Mouse (Mus musculus) thymus, postnatal 14 days (tissue): ENCODE measurements at regions not wholly inside any gene's neighbourhood (a gene's known extent, or its start where the extent isn't known, plus 50 kb on each side); places are given as distances from the start of the nearest gene placed in this dataset.

Source experiments
- DNase-seq: peaks from one replicate; pipeline ENCODE4 v3.0.0; 2021

GRCm38 (mm10) chr6:100517662-100518061 lies 153.3 kb downstream of the Shq1 start:
- DNase-seq: no peak

DNA sequence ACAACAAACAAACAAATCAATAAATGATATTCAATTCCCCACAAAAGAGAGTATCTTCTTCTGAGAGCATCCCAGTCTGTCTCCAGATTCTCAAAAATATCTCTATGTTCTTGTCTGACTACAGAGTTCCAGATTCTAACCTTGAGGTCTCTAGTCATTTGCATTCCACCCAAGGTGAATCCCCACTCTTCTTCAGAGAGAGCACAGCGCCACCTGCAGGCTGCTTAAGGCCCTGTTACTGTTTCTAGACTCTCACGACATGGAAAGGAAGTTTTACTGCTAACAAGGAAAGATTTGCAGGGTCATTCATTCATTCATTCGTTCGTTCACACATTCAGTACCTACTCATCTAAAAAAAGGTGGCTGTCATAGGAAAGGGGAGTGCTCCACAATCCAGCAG lies 158.3 kb downstream of the Shq1 start:
- peak; percentile 57 for DNase-seq

GRCm38 (mm10) chr6:100510676-100511075 lies 160.3 kb downstream of the Shq1 start:
- DNase-seq: no peak

DNA sequence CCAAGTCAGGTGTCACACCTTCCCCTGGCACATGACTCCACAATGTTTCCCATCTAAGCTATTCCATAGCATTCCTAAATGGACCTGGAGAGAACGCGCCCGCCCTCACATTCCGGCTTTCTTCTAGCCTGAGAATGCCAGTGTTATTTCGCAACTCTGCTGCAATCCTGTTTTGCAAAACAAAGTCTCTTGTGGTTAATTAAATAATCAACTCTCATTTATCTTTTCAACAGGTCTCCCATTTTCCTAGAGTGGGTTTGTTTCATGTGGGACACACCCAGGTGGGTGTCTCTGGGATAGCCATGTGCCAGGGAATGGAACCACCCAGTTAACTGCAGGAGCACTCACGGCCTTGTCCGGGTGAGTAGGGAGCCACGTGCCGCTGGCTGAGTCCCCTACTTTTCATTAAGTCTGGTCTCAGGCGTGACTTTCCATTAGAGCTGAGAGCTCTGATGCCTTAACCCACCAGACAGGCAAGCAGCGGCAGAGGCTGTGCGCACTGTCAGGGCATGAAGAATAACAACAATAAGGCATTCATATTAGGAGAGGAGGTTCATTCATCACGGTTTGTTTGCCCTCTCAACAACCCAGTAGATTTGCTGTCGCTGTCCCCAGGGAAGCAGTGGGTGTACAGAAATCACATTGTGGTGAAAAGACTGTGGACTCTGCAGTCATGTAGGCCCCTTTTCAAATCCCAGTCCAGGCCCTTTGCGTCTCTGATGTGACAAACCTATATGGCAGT lies 165.3 kb downstream of the Shq1 start:
- DNase-seq: no peak

GRCm38 (mm10) chr6:100502961-100503782 lies 167.8 kb downstream of the Shq1 start:
- no peak for DNase-seq

DNA sequence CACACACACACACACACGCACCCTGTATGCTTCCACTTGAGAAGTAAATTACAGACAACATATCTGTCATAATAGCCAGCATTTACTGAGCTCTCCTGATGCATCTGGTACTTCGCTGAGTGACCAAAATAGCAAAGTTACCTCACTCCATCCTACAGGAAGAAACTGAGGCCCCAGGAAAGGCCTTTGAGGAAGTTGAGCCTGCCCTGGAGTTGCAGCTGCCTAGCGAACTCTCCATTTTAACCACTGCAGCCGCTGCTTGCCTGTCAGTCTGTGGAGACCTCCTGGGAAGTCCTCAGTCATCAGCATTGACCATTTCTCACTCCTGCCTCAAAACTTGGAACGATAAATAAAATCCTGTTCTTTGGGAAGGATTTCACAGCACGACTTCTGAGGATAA lies 168.8 kb downstream of the Shq1 start:
- no peak for DNase-seq

- no peak for DNase-seq
These were observed 170.2 kb downstream of the Shq1 start for GRCm38 (mm10) chr6:100500741-100501140.

GRCm38 (mm10) chr6:100500060-100500459 lies 170.9 kb downstream of the Shq1 start:
- no peak for DNase-seq

- DNase-seq: no peak
These were observed 172.1 kb downstream of the Shq1 start for GRCm38 (mm10) chr6:100498861-100499271.

GRCm38 (mm10) chr6:100498126-100498525 lies 172.8 kb downstream of the Shq1 start:
- no peak for DNase-seq

GRCm38 (mm10) chr6:100496135-100496534 lies 174.8 kb downstream of the Shq1 start:
- DNase-seq: no peak

GRCm38 (mm10) chr6:100495131-100495530 lies 175.8 kb downstream of the Shq1 start:
- no peak for DNase-seq

GRCm38 (mm10) chr6:100493558-100493957 lies 177.4 kb downstream of the Shq1 start:
- DNase-seq: no peak

DNA sequence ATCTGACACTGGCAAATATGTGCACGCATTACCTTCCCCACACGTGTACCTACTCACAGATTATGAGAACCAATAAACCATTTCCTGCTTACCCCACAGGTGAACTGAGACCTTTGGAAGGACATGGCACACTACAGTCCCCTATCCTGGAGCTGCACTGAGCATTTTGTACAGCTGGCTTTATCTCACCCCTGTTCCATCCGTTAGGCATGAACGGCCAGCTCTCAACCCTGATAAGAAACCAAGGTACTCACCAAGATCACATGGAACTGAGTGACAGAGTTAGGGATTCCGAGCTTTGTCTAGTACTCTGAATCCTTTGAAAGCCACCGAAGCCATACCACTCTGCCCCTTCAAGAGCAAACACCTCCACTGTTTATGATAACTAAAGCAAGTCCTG lies 179.1 kb downstream of the Shq1 start:
- no peak for DNase-seq

DNA sequence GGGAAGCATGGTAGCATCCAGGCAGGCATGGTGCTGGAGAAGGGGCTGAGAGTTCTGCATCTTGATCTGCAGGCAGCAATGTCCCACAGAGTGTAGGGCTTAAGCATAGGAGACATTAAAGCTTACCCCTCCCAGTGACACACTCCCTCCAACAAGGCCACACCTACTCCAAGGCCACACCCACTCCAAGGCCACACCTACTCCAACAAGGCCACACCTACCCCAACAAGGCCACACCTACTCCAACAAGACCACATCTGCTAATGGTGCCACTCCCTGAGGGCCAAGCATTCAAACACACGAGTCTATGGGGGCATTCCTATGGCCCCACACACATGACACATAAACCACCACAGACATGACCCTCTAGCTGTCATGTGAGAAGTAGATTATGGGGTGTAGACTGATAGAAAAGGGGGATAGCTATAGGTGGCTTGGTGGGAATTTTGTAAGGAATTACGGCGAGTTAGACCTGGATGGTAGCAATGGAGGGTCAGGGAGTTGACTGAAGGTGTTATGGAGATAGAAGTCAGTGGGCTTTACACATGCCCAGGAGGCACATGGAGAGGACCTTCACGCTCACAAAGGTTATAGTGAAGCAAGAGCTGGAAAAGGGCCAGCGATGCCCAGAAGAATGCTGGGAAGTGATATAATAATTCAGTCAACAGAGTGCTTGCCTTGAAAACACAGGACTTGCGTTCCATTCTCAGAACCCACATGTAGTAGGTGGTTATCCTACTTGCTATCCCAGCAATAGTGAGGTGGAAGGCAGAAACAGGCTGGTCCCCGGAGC lies 179.8 kb downstream of the Shq1 start:
- no peak for DNase-seq

- DNase-seq: no peak
These were observed 187.1 kb downstream of the Shq1 start for GRCm38 (mm10) chr6:100483836-100484235.

- DNase-seq: peak; percentile 44
These were observed 187.7 kb downstream of the Shq1 start for GRCm38 (mm10) chr6:100483084-100483810.

DNA sequence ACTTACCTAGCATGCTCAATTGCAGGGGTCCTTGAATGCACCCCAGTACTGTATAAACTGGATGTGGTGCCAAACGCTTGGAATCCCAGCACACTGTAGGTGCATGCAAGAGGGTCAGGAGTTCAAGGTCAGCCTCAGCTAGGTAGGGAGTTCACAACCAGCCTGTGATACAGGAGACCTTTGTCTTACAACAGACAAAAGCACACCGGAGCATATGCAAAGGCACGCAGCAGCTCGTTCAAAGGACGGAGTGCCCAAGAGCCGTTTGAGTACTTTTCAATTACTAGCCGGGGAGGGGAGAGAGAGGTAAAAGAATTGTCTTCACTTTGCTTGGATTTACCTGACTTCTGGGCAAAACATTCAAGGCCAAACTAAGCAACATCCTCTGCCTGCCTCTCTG lies 188.4 kb downstream of the Shq1 start:
- DNase-seq: no peak

DNA sequence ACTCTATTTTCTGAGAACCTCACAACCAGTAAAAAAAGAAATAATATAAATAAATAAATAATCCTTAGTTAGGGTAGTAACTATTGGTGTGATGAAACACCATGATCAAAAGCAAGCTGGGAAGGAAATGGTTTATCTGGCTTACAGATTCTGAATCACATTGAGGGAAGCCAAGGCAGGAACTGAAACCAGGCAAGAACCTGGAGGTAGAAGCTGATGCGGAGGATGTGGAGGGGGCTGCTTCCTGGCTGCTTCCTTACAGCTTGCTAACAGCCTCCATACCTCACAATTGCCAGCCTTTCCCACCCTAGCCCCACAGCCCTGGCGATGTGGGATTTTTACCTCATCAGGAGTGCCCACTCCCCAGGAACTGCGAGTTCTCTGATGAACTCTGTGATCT lies 190.4 kb downstream of the Shq1 start:
- peak; percentile 6 for DNase-seq

GRCm38 (mm10) chr6:100479881-100480280 lies 191.1 kb downstream of the Shq1 start:
- no peak for DNase-seq

DNA sequence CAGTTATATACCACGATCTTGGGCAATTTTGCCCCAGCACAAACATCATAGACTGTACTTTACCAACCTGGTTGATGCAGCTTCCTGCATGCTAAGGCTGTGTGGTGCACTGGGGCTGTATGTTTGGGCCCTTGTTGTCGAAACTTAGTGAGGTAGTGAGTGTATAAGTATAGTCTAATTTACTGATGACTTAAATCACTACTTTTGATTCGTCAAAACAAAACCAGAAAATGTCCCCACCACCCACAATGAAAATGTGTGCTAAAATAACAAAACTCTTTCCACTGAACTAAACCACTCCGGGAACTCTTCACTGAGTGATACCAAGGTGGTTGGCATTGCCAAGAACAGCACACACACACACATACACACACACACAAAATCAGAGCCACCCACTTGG lies 191.5 kb downstream of the Shq1 start:
- no peak for DNase-seq

DNA sequence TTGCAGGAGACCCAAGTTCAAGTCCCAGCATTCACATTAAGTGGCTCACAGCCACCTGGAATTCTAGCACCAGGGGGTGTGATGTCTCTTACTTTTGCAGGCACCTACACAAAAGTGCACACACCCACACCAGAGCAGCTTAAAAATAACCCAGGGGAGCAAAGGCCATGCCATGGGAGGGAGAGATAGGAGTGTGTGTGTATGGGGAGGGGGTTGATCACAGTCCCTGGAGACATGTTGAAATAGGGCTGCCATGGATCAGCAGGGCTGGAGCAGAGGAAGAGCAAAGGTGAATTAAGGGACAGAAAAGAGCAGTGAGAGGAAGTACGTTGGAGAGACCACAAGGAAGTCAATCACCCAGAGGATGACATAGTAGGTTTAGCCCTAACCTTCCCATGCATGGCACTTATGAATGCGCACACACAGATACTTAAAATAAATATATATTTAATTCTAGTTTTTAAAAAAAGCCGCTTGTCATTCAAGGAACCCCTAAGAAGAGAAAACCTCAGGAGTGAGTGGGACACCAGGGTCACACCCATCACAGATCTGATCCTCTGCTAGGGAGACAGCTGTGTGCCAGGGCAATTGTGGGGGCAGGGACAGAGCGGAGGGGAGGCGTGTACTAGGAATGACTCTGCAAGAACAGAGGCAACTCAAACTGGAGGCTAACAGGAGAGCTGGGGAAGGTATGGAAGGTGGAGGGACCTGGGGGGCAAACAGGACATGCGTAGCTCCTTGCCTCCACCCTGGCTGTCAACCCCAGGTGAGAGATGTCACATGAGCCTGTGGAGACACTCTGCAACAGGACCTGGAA lies 189.5 kb upstream of the Rybp start:
- DNase-seq: no peak
